Comparison of ENCODE assay signal across 11 mouse cellular contexts in the genomic region with DNA sequence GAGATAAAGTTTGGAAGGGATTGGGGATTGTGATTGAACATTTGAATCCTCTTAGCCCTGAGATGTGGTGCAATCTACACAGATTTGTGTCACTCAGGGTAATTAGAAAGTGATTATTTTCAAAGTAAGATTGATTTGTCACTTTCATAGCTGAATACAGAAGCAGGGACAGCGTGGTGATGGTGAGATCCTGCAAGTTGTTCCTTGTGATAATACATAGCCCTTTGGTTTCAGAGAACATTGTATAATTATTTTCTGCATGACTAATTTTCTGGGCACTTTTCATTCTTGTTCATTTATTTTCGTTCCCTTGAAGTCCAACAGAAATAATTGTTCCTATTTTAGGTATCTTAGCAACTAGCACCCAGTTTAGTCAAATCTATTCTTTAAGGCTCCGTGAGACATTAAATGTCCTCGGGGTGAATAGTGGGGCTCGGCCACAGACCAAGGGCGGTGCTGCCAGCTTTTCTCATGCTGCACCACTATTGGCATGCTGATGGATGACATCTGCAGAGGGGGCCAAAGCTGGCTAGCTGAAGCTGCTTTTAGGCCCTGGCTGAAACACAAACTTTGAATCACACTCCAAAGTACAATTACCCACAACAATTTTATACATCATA.
A peak's percentile ranks its signal among the peaks of the same experiment; 100 is the strongest.
DNase-seq lines count a peak whose midpoint lies in the region; ATAC-seq and TF ChIP-seq lines count a peak whose summit lies in the region.
"Had no signal": no experiment of that assay in that cellular context is flagged by ENCODE, and none has a peak within 500 bp of the region (broad histone marks: within the 10 kb centered on the region; RNA-seq: fewer than 3 reads in every experiment).

No protein-coding gene starts in this region.

- no peak overlapping the region for H3K4me2 ChIP-seq in forebrain, embryonic 11.5 days (ENCODE audit: low read depth, low read length, severe bottlenecking)
- H3K4me2 ChIP-seq: heart, embryonic 13.5 days had no signal

- no peak overlapping the region for H3K4me3 ChIP-seq in forebrain, embryonic 11.5 days (ENCODE audit: low read depth, low read length)
- H3K4me3 ChIP-seq in forebrain, embryonic 10.5 days: no peak overlapping the region
- no peak overlapping the region for H3K4me3 ChIP-seq in left cerebral cortex, adult 2 months
- H3K4me3 ChIP-seq: heart, embryonic 13.5 days; myocyte had no signal

- H3K4me1 ChIP-seq in forebrain, embryonic 11.5 days (replicated peaks; ENCODE audit: control insufficient read depth, insufficient read depth, low read length): no peaks in the 10 kb centered on the region; the same call in 1 of the 2 replicates
- peaks cover 21% of the 10 kb centered on the region for H3K4me1 ChIP-seq in forebrain, embryonic 10.5 days

- H3K9ac ChIP-seq in forebrain, embryonic 11.5 days (ENCODE audit: low read length): no peak overlapping the region
- H3K9ac ChIP-seq: heart, embryonic 13.5 days had no signal

- no peaks in the 10 kb centered on the region for H3K27me3 ChIP-seq in forebrain, embryonic 11.5 days (ENCODE audit: control insufficient read depth, insufficient read depth, low read length)
- no peaks in the 10 kb centered on the region for H3K27me3 ChIP-seq in forebrain, embryonic 10.5 days (ENCODE audit: poor library complexity, severe bottlenecking)
- H3K27me3 ChIP-seq: heart, embryonic 13.5 days had no signal

- no peak for DNase-seq in forebrain, embryonic 11.5 days (ENCODE audit: low spot score)
- no peak for DNase-seq in forebrain, embryonic 10.5 days (ENCODE audit: extremely low spot score, low spot score)
- DNase-seq in frontal cortex, postnatal 14 days (ENCODE audit: low spot score in 2 of 2): peak; percentile 16 to 17
- DNase-seq in left cerebral cortex, adult 2 months (ENCODE audit: extremely low spot score in 1 of 2, low spot score in 2 of 2): peak; percentile 29 to 41
- DNase-seq in right cerebral cortex, adult 2 months (ENCODE audit: low spot score in 2 of 2): peak; percentile 30 to 54
- no peak for DNase-seq in kidney, adult 9 months
- no peak for DNase-seq in heart, adult 18-20 months
- DNase-seq in retina, embryonic 14.5 days (ENCODE audit: low spot score): no peak

- TF ChIP-seq CTCF in left cerebral cortex, adult 2 months (IDR thresholded peaks at IDR 0.05): no peak

- no peak overlapping the region for H3K27ac ChIP-seq in forebrain, embryonic 11.5 days (ENCODE audit: low read depth, low read length)
- no peak overlapping the region; the same call in 1 of the 2 replicates for H3K27ac ChIP-seq in forebrain, embryonic 10.5 days
- H3K27ac ChIP-seq in left cerebral cortex, adult 2 months: peak overlapping the region; percentile 54; the same call in 1 of the 2 replicates
- H3K27ac ChIP-seq: heart, embryonic 13.5 days; kidney, postnatal 0 days had no signal

- 24% methylated on average over 6 of the region's 6 CpGs for WGBS in forebrain, embryonic 11.5 days
- 50% methylated on average over 6 of the region's 6 CpGs for WGBS in forebrain, embryonic 10.5 days

- H3K9me3 ChIP-seq in forebrain, embryonic 11.5 days (ENCODE audit: control insufficient read depth, low read length): no peaks in the 10 kb centered on the region
- no peaks in the 10 kb centered on the region for H3K9me3 ChIP-seq in forebrain, embryonic 10.5 days
- H3K9me3 ChIP-seq: heart, embryonic 13.5 days had no signal

- ATAC-seq in forebrain, embryonic 11.5 days (replicated peaks; ENCODE audit: low FRiP score): peak; percentile 72; the same call in 1 of the 2 replicates

- H3K36me3 ChIP-seq in forebrain, embryonic 11.5 days (ENCODE audit: control insufficient read depth, insufficient read depth, low read length): no peaks in the 10 kb centered on the region
- no peaks in the 10 kb centered on the region for H3K36me3 ChIP-seq in forebrain, embryonic 10.5 days (replicated peaks)
- H3K36me3 ChIP-seq: heart, embryonic 13.5 days had no signal

- intact Hi-C loops in left cerebral cortex, adult 2 months (cut with DNase I): no loop called here

Comparison
In these comparisons a context has a peak if more than half of its experiments do, and no peak if none do; other contexts are left out.
1. DNase-seq: peak in frontal cortex, postnatal 14 days (2 of 2), left cerebral cortex, adult 2 months (2 of 2) and right cerebral cortex, adult 2 months (2 of 2); none in forebrain, embryonic 11.5 days (single experiment), forebrain, embryonic 10.5 days (single experiment), kidney, adult 9 months (single experiment), heart, adult 18-20 months (0 of 2) and retina, embryonic 14.5 days (single experiment).